Mouse (Mus musculus): ENCODE measurements around the gene Arrdc5. TPM values are rescaled to one million over a fixed set of nuclear protein-coding genes. Genes with fewer than 3 reads are reported as not detected.

Gene Arrdc5
- polyA plus RNA-seq, 1 experiment from 2014 or later, result not detected

GRCm38 (mm10) chr17:56276643-56277566 is 23.2 kb downstream of the Arrdc5 start, which contains the start of gene Ticam1:
Gene Ticam1 (minus strand): TSS chr17:56276786.
- H3K4me2 ChIP-seq, result peak within 1 kb of the TSS; percentile 93
- H3K9ac ChIP-seq (ENCODE audit: low read depth, low read length), result peak within 1 kb of the TSS; percentile 88
- H3K4me1 ChIP-seq (replicated peaks; ENCODE audit: control insufficient read depth, insufficient read depth, low read length), result peaks cover 29% of the 10 kb centered on the region
- no peaks in the 10 kb centered on the region for H3K9me3 ChIP-seq (ENCODE audit: control insufficient read depth, low read length)
- H3K36me3 ChIP-seq (ENCODE audit: control insufficient read depth, insufficient read depth, low read length), result peaks cover 19% of the 10 kb centered on the region
- WGBS, result 5% methylated on average over 20 of the region's 21 CpGs
- DNase-seq (ENCODE audit: low spot score) (peak; percentile 92), ATAC-seq (replicated peaks; ENCODE audit: low FRiP score) (peak; percentile 91)
- peak within 1 kb of the TSS; percentile 94 for H3K27ac ChIP-seq (ENCODE audit: low read depth, low read length)
- no peaks in the 10 kb centered on the region for H3K27me3 ChIP-seq (replicated peaks; ENCODE audit: control insufficient read depth, insufficient read depth, low read length)
- peak within 1 kb of the TSS; percentile 79 for H3K4me3 ChIP-seq (ENCODE audit: low read depth, low read length)

DNA sequence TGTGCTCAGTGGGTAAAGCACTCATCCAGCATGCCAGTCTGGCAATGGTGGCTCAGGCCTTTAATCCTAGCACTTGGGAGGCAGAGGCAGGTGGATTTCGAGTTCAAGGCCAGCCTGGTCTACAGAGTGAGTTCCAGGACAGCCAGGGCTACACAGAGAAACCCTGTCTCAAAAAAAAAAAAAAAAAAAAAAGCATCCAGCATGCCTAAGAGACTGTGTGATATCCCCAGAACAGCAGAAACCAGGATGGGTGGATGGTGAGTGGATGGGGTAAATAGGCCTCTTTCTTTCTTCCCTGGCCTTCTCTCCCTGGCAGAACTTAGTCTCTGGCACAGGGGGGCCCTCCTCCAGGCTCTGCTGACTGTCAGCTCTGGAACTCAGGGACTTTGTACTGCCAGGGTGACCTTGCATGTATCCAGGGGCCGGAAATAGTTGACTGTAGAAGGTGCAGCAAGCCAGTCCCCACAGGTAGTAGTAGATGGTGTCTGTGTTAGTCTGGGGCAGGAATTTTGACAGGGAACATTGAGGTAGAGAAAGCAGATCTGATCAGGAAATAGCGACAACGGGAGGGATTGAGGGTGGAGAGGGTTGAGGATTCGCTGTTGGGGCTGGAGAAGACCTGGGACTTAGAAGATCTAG is 24.1 kb downstream of the Arrdc5 start:
- H3K4me1 ChIP-seq (replicated peaks; ENCODE audit: control insufficient read depth, insufficient read depth, low read length), result peaks cover 25% of the 10 kb centered on the region
- H3K9me3 ChIP-seq (ENCODE audit: control insufficient read depth, low read length), result no peaks in the 10 kb centered on the region
- no peaks in the 10 kb centered on the region for H3K27me3 ChIP-seq (replicated peaks; ENCODE audit: control insufficient read depth, insufficient read depth, low read length)
- H3K4me3 ChIP-seq (ENCODE audit: low read depth, low read length), result peak overlapping the region; percentile 79
- ATAC-seq (replicated peaks; ENCODE audit: low FRiP score) (peak; percentile 24; the same call in 1 of the 2 replicates), DNase-seq (ENCODE audit: low spot score) (peak; percentile 54)
- 11% methylated on average over 5 of the region's 5 CpGs for WGBS
- peak overlapping the region; percentile 94 for H3K27ac ChIP-seq (ENCODE audit: low read depth, low read length)
- H3K4me2 ChIP-seq, result peak overlapping the region; percentile 93
- peak overlapping the region; percentile 88 for H3K9ac ChIP-seq (ENCODE audit: low read depth, low read length)
- H3K36me3 ChIP-seq (ENCODE audit: control insufficient read depth, insufficient read depth, low read length), result peaks cover 20% of the 10 kb centered on the region

DNA sequence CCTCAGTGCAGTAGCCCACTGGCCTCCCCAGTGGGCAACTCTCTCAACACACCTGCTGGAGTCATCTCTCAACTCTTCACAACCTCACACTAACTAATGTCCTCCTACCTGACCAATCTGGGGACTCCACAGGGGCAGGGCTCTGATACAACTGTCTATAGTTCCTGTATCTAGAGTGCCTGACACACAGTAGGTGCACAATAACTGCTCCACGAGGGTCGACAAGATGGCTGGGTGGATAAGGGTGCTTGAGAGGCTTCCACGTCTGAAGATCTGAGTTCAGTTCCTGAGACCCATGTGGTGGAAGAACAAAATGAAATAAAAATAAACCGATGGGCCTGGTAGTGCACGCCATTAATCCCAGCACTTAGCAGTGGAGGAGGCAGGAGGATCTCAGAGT is 26.1 kb downstream of the Arrdc5 start:
- DNase-seq (ENCODE audit: low spot score) (no peak), ATAC-seq (replicated peaks; ENCODE audit: low FRiP score) (no peak)
- H3K4me2 ChIP-seq, result no peak overlapping the region
- no peak overlapping the region for H3K4me3 ChIP-seq (ENCODE audit: low read depth, low read length)
- H3K36me3 ChIP-seq (ENCODE audit: control insufficient read depth, insufficient read depth, low read length), result peaks cover 20% of the 10 kb centered on the region
- no peaks in the 10 kb centered on the region for H3K9me3 ChIP-seq (ENCODE audit: control insufficient read depth, low read length)
- WGBS, result 76% methylated on average over 5 of the region's 5 CpGs
- no peaks in the 10 kb centered on the region for H3K27me3 ChIP-seq (replicated peaks; ENCODE audit: control insufficient read depth, insufficient read depth, low read length)
- H3K27ac ChIP-seq (ENCODE audit: low read depth, low read length), result no peak overlapping the region
- H3K9ac ChIP-seq (ENCODE audit: low read depth, low read length), result 0 out of 2 replicates have a peak overlapping the region, but pooled peaks have one; percentile 34
- H3K4me1 ChIP-seq (replicated peaks; ENCODE audit: control insufficient read depth, insufficient read depth, low read length), result peaks cover 29% of the 10 kb centered on the region

DNA sequence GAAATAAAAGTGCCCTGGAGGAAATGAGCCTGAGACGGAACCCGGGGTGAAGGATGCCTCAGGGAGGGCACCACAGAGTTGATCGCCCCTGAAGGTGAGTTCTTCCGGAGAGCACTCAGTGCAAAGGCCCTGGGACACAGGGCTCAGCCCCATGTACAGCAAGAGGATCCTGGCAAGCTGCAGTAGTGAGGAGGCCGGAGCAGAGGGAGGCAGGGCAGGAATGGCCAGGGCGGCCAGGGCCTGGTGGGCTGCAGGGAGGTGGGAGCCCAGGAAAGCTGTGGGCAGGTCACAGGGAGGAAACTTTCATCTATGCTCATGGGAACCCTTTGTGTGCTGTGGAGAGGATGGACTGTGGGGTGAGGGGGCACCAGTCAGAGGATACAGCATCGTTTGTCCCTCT is 26.6 kb downstream of the Arrdc5 start:
- Histone ChIP-seq H3K9ac (ENCODE audit: low read depth, low read length) (no peak overlapping the region), H3K4me1 (replicated peaks; ENCODE audit: control insufficient read depth, insufficient read depth, low read length) (peaks cover 27% of the 10 kb centered on the region), H3K36me3 (ENCODE audit: control insufficient read depth, insufficient read depth, low read length) (peaks cover 20% of the 10 kb centered on the region), H3K4me2 (no peak overlapping the region), H3K4me3 (ENCODE audit: low read depth, low read length) (no peak overlapping the region), H3K27me3 (replicated peaks; ENCODE audit: control insufficient read depth, insufficient read depth, low read length) (no peaks in the 10 kb centered on the region), H3K9me3 (ENCODE audit: control insufficient read depth, low read length) (no peaks in the 10 kb centered on the region), H3K27ac (ENCODE audit: low read depth, low read length) (no peak overlapping the region; the same call in 1 of the 2 replicates)
- ATAC-seq (replicated peaks; ENCODE audit: low FRiP score) (no peak), DNase-seq (ENCODE audit: low spot score) (no peak)
- 83% methylated on average over 7 of the region's 7 CpGs for WGBS

GRCm38 (mm10) chr17:56272644-56273043 is 27.4 kb downstream of the Arrdc5 start:
- Histone ChIP-seq H3K4me2 (no peak overlapping the region), H3K9ac (ENCODE audit: low read depth, low read length) (no peak overlapping the region), H3K4me1 (replicated peaks; ENCODE audit: control insufficient read depth, insufficient read depth, low read length) (peaks cover 20% of the 10 kb centered on the region), H3K4me3 (ENCODE audit: low read depth, low read length) (no peak overlapping the region), H3K27me3 (replicated peaks; ENCODE audit: control insufficient read depth, insufficient read depth, low read length) (no peaks in the 10 kb centered on the region), H3K27ac (ENCODE audit: low read depth, low read length) (no peak overlapping the region), H3K9me3 (ENCODE audit: control insufficient read depth, low read length) (no peaks in the 10 kb centered on the region), H3K36me3 (ENCODE audit: control insufficient read depth, insufficient read depth, low read length) (peaks cover 20% of the 10 kb centered on the region)
- ATAC-seq (replicated peaks; ENCODE audit: low FRiP score) (no peak), DNase-seq (ENCODE audit: low spot score) (no peak)
- 78% methylated on average over 3 of the region's 3 CpGs for WGBS

- peaks cover 12% of the 10 kb centered on the region for H3K4me1 ChIP-seq (replicated peaks; ENCODE audit: control insufficient read depth, insufficient read depth, low read length)
- no peaks in the 10 kb centered on the region for H3K27me3 ChIP-seq (replicated peaks; ENCODE audit: control insufficient read depth, insufficient read depth, low read length)
- H3K27ac ChIP-seq (ENCODE audit: low read depth, low read length), result no peak overlapping the region
- no peak overlapping the region for H3K9ac ChIP-seq (ENCODE audit: low read depth, low read length)
- DNase-seq (ENCODE audit: low spot score), result no peak
- no peak overlapping the region for H3K4me2 ChIP-seq
- 88% methylated on average over 12 of the region's 12 CpGs for WGBS
- H3K36me3 ChIP-seq (ENCODE audit: control insufficient read depth, insufficient read depth, low read length), result peaks cover 20% of the 10 kb centered on the region
- H3K9me3 ChIP-seq (ENCODE audit: control insufficient read depth, low read length), result no peaks in the 10 kb centered on the region
- no peak for ATAC-seq (replicated peaks; ENCODE audit: low FRiP score)
- H3K4me3 ChIP-seq (ENCODE audit: low read depth, low read length), result no peak overlapping the region
Measured at GRCm38 (mm10) chr17:56271609-56272253, 28.4 kb downstream of the Arrdc5 start.

- peak overlapping the region; percentile 36 for H3K27ac ChIP-seq (ENCODE audit: low read depth, low read length)
- H3K4me3 ChIP-seq (ENCODE audit: low read depth, low read length), result peak overlapping the region; percentile 41
- ATAC-seq (replicated peaks; ENCODE audit: low FRiP score), result no peak
- H3K9ac ChIP-seq (ENCODE audit: low read depth, low read length), result peak overlapping the region; percentile 69
- peak overlapping the region; percentile 70 for H3K4me2 ChIP-seq
- peaks cover 9% of the 10 kb centered on the region for H3K4me1 ChIP-seq (replicated peaks; ENCODE audit: control insufficient read depth, insufficient read depth, low read length)
- no peaks in the 10 kb centered on the region for H3K9me3 ChIP-seq (ENCODE audit: control insufficient read depth, low read length)
- no peak for DNase-seq (ENCODE audit: low spot score)
- peaks cover 20% of the 10 kb centered on the region for H3K36me3 ChIP-seq (ENCODE audit: control insufficient read depth, insufficient read depth, low read length)
- WGBS, result 74% methylated on average over 3 of the region's 3 CpGs
- H3K27me3 ChIP-seq (replicated peaks; ENCODE audit: control insufficient read depth, insufficient read depth, low read length), result no peaks in the 10 kb centered on the region
Measured at GRCm38 (mm10) chr17:56269741-56270140, 30.3 kb downstream of the Arrdc5 start.

DNA sequence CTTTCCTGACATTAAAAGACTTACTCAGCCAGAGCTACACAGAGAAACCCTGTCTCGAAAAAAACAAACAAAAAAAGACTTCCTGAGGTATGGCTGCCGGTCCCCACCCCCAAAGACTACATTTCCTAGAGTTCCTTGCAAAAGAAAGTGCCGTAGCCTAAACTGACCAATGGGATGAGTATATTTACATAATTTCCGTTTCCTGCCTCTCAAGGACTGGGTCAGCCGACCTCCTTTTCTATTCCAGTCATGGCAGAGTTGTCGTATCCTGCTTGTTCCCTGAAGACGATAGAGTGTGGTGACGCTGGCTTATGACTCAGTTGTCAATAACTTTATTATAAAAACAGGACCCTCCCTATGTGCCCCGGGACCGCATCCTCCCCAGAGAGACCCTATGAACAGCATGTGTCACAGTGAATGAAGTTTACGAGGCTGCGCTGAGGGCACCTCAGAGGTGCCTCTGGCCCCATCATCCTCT is 30.9 kb downstream of the Arrdc5 start:
- Histone ChIP-seq H3K27ac (ENCODE audit: low read depth, low read length) (peak overlapping the region; percentile 36), H3K4me2 (peak overlapping the region; percentile 70), H3K4me3 (ENCODE audit: low read depth, low read length) (peak overlapping the region; percentile 41), H3K27me3 (replicated peaks; ENCODE audit: control insufficient read depth, insufficient read depth, low read length) (no peaks in the 10 kb centered on the region), H3K36me3 (ENCODE audit: control insufficient read depth, insufficient read depth, low read length) (peaks cover 20% of the 10 kb centered on the region), H3K9ac (ENCODE audit: low read depth, low read length) (peak overlapping the region; percentile 69), H3K4me1 (replicated peaks; ENCODE audit: control insufficient read depth, insufficient read depth, low read length) (peaks cover 9% of the 10 kb centered on the region), H3K9me3 (ENCODE audit: control insufficient read depth, low read length) (no peaks in the 10 kb centered on the region)
- ATAC-seq (replicated peaks; ENCODE audit: low FRiP score), result peak; percentile 84
- 17% methylated on average over 12 of the region's 12 CpGs for WGBS
- DNase-seq (ENCODE audit: low spot score), result peak; percentile 65

Data from liver, embryonic 11.5 days (tissue).